Mouse (Mus musculus): ENCODE results near the gene Pbx3.

Pbx3 gene

DNA sequence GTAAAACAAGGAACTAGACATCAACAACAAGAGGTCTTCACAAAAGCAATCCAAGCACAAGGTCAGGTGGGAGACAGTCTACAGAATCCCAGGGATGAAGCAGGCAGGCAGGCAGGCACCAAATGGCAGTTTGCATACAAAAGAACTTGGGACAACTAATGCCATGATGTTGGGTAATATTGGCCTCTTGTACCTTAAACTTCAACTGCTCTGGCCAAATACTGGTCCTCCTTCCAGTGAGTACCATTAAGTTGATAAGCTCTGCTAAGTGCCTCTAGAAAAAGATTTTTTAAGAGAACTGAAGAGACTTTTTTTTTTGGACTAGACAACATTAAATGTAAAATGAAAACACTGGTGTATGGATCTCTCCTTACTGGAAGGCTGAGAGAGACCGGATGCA is 83.2 kb downstream of the Pbx3 start:
- no peak for DNase-seq

DNA sequence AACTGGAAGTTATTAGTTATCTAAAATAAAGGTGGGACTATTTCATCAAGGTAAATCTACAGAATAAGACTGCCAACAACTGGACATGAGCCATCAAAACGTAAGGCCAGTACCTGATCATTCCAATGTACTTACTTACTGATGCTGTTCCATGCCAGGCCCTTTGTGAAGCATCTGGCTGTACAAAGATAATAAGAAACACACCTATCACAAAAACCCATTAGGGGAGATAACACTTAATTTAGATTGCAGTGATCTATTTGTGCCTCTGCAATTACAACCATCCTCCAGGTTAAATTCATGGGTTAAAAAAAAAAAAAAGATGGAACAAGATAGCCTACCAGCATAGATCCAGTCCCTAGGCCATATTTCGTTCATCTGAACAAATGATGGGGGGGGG is 88.7 kb downstream of the Pbx3 start:
- no peak for DNase-seq

DNA sequence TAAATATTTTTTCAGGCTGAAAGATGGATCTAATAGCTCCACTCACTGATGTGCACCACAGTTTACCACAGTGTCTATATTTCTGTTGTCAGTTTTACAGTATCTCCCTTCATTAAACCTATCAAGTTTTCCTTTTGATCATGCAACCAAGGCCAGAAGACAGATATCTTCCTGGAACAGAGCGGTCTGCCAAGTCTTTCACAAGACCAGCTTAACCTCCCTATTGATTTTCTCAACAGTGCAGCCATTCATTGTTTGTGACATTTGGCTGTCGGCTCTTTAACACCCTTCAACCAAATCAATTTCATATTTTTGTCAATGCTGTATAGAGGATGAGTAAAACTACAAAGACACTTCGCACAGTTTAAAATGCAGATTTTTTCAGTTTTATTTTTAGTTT is 91.9 kb downstream of the Pbx3 start:
- no peak for DNase-seq

GRCm38 (mm10) chr2:34279726-34280125 is 93.2 kb downstream of the Pbx3 start:
- DNase-seq, result peak; percentile 64

DNA sequence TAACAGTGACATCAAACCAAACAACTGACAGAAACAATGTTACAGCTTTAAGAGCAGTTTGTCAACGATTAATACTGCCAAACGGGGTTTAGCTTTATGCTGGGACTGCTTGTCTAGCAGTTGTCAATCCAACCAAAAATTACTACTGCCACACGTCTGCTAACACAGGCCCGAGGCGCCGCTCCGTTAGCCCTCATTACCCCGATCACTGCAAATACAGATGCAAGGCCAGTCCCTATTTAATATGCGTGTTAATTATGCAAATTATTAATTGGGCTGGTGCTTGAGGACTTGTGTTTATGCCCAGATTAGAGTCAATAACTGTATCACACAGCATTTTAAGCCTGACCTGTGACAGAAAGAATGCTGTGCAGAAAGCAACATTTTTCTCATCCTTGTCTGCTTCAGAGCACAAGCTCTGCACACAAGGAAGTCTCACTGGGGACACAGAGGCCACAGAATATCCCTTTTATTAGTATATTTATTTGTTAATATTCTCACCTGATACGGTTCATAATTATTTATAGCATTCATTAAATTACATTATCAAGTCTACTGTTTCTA is 97.2 kb downstream of the Pbx3 start:
- peak; percentile 57 for DNase-seq

DNA sequence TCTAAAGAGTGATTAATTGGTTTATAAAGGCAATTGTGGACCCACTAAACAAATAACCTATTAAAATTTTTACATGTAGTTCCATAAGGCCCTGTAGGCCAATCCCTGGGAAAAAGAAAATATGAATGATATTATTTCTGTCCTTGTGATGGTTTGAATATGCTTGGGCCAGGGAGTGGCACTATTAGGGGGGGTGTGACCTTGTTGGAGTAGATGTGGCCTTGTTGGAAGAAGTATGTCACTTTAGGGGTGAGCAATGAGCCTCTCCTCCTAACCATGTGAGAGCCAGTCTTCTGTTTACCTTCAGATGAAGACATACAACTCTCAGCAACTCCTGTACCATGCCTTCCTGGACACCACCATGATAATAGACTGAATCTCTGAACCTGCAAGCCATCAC is 110.9 kb downstream of the Pbx3 start:
- no peak for DNase-seq

DNA sequence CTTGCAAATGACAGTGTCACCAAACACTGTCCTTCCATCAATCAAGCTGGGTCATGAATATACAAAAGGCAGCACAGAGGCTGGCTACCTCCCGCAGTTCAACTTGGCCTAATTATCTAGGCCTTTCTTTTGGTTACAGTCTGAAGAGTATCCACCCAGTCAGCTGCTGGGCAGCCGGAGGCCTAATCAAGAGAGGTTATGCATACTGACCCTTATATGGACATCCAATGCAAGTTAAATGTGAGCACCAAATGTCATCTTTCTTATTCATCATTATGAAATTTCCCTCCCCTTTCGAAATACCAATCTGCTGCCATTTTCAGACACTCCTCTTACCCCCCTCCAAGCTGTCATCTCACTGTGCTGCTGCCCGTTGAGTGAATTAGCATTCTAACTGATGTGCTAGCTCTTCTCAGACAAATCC is 112.3 kb downstream of the Pbx3 start:
- DNase-seq, result peak; percentile 84

GRCm38 (mm10) chr2:34258256-34258655 is 114.7 kb downstream of the Pbx3 start:
- peak; percentile 69 for DNase-seq

GRCm38 (mm10) chr2:34257611-34258010 is 115.3 kb downstream of the Pbx3 start:
- no peak for DNase-seq

GRCm38 (mm10) chr2:34256000-34256553 is 116.9 kb downstream of the Pbx3 start:
- DNase-seq, result peak; percentile 92

DNA sequence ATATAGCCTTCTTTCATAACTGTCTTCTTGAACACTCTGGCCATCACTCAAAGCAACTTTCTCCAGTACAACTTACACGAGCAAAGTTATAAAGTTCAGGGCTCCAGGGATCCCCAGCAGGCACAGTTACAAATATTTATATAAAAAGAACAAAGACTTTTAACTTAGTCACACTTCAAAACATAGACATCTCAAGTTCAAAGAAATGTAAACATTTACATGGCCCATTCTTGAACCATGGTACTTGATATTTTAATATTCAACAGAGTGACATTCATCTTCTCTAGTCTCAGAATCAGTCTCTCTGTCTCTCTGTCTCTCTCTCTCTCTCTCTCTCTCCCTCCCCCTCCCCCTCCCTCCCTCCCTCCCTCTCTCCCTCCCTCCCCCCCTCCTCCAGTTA is 119.3 kb downstream of the Pbx3 start:
- DNase-seq, result no peak

- no peak for DNase-seq
Measured at GRCm38 (mm10) chr2:34253111-34253510, 119.8 kb downstream of the Pbx3 start.

DNA sequence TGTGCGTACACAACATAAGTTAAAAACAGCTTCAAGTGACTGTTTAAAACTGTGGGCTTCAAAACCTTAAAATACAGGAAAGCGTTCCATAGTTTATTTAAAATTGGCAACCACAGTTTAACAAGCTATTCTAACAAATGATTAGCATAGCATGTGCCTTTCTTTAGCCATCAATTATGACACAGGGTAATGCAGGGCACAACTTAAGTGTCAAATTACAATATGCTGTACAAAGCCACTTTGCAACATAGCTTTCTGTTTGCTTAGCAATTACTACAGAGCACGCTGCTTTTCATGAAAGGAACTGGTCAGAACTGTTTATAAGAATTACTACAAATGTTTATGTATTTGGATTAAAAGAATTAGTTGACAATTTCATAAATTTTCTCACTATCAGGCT is 120.7 kb downstream of the Pbx3 start:
- no peak for DNase-seq

GRCm38 (mm10) chr2:34249961-34250658 is 122.8 kb downstream of the Pbx3 start:
- no peak for DNase-seq

DNA sequence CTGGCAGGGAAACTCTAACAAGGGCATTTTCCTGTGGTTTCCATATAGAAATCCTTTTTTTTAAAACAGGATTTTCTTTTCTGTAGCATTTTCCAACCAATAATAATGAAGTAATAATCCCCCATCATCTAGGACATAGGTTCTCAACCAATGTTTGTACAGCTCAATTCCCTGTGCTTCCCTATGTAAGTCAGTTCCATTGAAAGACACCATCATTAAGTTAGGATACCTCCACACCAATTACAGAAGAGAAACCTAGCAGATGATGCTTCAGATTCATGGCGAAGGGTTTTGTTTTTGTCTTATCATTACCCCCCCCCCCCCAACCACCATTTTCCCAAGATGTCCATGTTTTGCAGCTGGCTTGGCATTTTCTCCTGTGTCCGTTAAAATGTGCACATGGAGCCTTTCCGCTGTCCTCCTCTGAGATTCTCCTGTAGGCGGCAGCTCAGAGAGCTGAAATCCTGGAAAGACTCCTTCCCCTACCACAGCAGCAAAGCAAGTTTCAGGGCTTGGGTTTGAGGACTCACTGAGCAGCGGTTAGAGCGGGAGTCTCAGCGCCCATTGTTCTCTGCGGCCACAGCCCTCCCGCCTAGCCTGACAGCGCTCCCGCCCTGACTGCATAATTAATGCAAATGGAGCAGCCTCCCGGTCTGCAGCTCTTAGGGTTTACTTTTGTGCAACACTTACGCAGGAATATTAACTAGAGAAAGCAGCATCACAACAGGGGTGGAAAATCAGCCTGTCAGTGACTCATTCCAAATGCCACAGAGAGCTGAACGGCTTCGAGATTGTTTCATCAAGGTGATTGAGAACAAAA is 123.6 kb downstream of the Pbx3 start:
- DNase-seq, result peak; percentile 89

DNA sequence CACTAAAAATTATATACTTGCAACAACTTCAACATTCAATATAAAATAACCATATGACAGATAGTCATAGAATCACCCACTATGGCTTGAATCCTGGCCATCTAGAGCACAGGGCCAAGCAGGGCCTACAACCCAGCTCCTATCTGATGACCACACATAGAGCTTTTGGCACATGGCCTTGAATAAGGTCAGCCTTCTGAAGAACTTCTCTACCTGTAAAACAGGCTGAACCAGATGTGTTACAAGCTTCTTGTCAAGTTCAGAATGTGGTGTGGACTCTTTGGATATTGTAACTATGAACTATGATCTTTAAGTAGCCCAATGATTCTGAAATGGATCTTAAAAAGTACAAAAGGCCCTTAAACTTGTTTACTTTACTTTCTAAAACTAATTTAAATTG is 132.1 kb downstream of the Pbx3 start:
- DNase-seq, result no peak

DNA sequence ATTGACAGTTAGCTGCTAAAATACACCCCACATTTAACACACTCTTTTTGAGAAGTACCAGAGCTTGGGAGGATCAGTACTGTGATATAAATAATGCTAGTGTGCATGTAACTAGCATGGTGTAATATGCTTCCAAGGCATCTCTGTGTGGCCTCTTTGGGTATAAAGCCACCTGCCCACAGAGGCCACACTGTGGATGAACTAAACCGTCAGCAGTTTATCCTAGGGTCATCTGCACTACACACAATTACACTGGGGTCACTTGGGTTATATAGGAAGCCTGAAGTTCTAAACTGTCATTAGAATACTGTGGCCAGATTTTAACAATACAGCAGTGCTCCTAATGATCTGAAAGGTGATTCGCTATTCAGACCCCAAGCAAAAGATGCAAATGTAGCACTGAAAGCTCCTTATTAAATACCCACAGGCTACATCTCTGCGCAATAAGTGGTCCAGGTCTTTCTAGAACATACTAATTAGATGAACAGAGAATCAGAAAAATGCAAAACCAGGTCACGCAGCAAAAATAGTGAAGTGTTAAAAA is 133.6 kb downstream of the Pbx3 start:
- DNase-seq, result peak; percentile 63

DNA sequence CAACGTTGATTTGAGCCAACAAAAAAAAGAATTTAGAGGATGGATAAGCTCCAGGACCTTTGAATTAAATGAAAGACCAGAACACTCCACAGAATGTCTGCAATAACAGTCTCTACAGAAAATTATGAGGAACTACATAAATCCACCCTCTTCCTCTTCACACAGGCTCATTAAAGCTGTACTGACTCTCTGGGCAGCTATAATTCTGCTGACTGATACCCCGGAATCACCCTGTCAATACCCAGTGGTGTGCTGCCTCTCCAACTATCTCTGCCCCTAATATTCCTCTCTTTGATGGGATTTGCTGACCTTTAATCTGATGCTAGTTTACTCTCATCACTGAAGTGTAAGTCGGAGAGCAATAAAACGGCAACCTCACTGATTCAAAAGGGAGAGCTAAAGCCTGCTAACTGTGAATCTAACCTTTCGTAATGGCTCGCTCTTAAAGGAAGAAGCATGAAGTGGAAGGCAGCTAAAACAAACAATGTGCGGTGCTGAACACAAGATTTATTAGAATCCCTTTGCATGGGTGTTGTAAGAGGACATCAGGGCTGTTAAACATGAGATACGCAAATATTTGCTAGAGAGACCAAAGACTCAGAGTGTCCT is 137.4 kb downstream of the Pbx3 start:
- DNase-seq, result peak; percentile 41

DNA sequence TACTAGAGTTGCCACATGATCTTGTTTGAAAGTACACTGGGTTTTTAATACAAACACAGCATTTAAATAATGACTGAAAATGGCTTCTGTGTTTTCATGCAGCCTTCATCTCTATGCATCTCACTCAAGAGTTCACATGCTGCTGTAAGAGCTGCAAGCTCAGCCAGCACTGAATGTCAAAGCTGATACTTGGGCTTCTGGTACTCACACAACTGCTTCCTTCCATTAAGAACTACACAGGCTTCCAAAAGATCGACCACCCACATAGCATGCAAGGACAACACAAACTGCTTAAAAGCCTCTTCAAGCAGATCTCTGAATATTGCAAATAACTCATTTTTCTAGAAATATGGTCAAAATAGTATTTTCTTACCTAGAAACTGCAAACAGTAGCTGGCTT is 138.7 kb downstream of the Pbx3 start:
- peak; percentile 32 for DNase-seq

GRCm38 (mm10) chr2:34233271-34233670 is 139.7 kb downstream of the Pbx3 start:
- DNase-seq, result no peak

DNA sequence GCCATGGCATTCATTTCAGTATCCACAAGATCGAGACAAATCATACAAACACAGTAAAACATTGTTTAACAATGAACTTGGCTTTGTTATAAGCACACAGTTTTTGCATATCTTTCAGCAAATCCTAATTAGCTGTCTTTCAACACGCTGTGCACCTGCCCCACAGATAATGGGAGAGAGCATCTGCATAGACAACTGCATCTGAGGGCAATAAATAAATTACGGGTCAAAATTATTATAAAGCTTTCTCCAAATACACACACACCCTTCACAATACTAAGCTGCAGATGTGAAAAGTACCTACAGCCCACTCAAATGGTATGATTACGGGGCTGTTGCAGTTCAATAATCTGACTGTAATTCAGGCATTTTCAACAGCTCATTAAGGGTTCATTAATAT is 145.3 kb downstream of the Pbx3 start:
- DNase-seq, result peak; percentile 30

GRCm38 (mm10) chr2:34225470-34225869 is 147.5 kb downstream of the Pbx3 start:
- DNase-seq, result no peak

DNA sequence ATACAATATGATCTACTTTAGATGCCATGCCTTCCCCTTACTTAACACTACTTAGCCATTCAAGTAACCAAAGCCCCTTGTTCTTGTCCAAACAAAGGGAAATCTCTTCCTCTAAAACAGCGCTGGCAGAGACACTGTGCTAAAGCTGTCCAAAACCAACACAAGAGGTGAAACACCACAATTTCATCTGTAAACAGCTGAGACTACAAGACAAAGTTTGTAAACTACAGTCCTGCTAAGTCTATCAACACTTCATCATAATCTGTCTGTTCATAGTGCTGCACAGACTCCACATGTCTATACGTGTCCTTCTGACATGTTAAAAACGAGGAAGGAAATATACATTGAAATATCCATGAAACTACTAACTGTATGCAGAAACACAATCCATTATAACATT is 151.5 kb downstream of the Pbx3 start:
- no peak for DNase-seq

Data from retina, postnatal 1 day (tissue).